Mouse (Mus musculus): ENCODE measurements at regions not wholly inside any gene's neighbourhood (a gene's known extent, or its start where the extent isn't known, plus 50 kb on each side); places are given as distances from the start of the nearest gene placed in this dataset.

DNA sequence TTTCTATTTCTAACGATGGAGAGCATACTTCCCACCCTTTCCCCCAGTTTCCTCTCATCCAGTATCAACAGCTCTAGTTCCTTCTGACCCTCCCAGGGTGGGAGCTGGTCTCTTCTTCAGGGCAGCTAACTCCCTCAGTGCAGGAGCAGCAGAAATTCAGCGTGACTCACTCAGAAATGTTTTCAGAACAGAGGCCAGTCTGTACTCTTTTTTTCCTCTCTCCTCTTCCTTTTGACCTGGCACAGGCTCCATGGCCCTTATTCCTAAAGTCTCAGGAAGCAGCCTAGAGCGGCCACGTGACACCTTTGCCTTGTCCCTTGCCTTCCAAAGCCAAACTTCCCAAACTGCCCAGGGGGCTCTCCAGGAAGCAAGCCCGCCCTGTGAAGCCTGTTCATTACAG, 55.4 kb downstream of the Pja1 start:
- H3K9ac ChIP-seq = no peak overlapping the region
- no peak overlapping the region for H3K4me3 ChIP-seq
- WGBS = 53% methylated on average over 5 of the region's 5 CpGs
- no peak overlapping the region for H3K27ac ChIP-seq
- no peaks in the 10 kb centered on the region for H3K36me3 ChIP-seq (replicated peaks)
- no peaks in the 10 kb centered on the region for H3K4me1 ChIP-seq
- H3K4me2 ChIP-seq = no peak overlapping the region
- peaks cover 10% of the 10 kb centered on the region for H3K27me3 ChIP-seq (replicated peaks)
- ATAC-seq (replicated peaks) = no peak
- no peaks in the 10 kb centered on the region for H3K9me3 ChIP-seq

DNA sequence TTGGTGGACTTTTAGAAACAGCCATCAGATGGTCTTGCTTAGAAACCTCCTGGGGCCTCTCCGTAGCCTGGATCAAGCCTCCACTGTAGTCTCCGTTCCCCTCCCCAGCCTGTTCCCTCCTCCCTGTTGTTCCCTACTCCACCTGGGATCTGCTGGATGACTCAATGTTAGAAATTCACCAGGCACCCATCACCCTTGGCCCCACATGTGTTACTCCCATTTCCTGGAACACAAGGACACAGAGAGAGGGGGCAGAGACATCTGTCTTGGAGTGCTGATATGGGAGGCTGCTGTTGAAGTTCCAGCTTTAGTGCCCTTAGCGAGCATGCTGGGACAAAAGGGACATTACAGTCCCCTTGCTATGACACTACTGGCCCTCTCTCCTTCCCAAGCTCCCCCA, 60.1 kb downstream of the Pja1 start:
- H3K4me3 ChIP-seq = no peak overlapping the region
- no peak for ATAC-seq (replicated peaks)
- peaks cover 21% of the 10 kb centered on the region for H3K27me3 ChIP-seq (replicated peaks)
- no peak overlapping the region for H3K27ac ChIP-seq
- H3K4me2 ChIP-seq = no peak overlapping the region
- WGBS = 75% methylated on average over 3 of the region's 3 CpGs
- no peaks in the 10 kb centered on the region for H3K9me3 ChIP-seq
- no peaks in the 10 kb centered on the region for H3K4me1 ChIP-seq
- no peaks in the 10 kb centered on the region for H3K36me3 ChIP-seq (replicated peaks)
- H3K9ac ChIP-seq = no peak overlapping the region

DNA sequence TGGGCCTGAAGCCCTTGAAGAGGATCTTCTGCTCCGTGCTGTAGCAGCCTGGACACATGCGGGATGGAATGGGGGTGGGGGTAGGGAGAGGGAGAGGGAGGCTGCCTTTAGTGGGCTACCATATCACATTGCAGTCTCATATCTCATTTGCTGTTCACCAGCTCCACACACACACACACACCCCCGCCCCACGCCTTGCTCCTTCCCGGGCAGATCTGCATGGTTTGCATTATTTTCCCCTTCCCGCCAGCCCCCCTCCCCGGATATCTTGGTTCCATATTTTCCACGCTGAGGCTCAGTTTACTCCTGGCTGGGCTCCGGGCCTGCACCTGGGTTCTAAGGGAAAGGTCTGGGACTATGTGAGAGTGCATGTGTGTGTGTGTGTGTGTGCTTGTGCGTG, 61.2 kb downstream of the Pja1 start:
- ATAC-seq (replicated peaks) = no peak
- H3K4me2 ChIP-seq = no peak overlapping the region
- H3K9me3 ChIP-seq = no peaks in the 10 kb centered on the region
- no peaks in the 10 kb centered on the region for H3K4me1 ChIP-seq
- no peak overlapping the region for H3K27ac ChIP-seq
- 76% methylated on average over 10 of the region's 10 CpGs for WGBS
- no peaks in the 10 kb centered on the region for H3K36me3 ChIP-seq (replicated peaks)
- peaks cover 18% of the 10 kb centered on the region for H3K27me3 ChIP-seq (replicated peaks)
- no peak overlapping the region for H3K9ac ChIP-seq
- no peak overlapping the region for H3K4me3 ChIP-seq

DNA sequence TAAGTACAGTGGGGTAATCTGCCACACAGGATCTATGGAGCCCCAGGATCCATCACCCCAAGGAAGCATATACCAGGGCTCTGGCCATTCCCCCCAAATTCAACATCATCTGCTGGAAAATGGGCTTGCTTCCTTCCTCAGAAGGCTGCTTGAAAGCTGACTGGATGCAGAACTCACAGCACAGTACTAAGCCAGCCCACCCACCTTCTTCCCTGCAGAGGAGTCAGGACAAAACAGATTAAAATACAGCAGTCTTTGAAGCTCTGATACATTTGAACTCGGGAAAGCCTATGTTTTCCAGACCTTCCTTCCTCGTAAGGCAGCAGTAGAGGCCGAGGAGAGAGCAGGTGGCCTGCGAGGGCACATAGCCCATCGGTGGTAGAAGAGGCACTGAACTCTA, 61.7 kb downstream of the Pja1 start:
- Histone ChIP-seq H3K27me3 (replicated peaks) (peaks cover 18% of the 10 kb centered on the region), H3K4me3 (no peak overlapping the region), H3K27ac (no peak overlapping the region), H3K4me1 (no peaks in the 10 kb centered on the region), H3K4me2 (no peak overlapping the region), H3K9me3 (no peaks in the 10 kb centered on the region), H3K9ac (no peak overlapping the region), H3K36me3 (replicated peaks) (no peaks in the 10 kb centered on the region)
- 69% methylated on average over 5 of the region's 5 CpGs for WGBS
- no peak for ATAC-seq (replicated peaks)

DNA sequence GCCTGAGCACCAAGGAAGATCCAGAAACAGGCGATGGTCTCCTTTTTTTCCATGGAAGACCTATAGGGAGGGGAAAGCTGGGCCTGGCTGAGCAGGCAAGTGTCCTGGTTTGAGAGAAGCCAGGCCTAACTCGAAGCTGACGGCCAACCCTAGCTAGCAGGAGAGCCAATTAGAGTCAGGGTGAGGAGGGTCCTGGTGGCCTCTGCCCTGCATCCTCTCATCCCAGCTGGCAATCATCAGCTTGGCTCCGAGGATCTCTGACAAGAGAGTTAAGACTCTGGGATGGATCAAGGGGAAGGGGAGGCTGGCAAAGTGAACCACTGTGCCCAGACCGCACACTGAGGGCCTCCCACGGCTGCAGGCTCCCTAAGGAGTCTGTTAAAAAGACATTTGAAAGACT, 62.3 kb downstream of the Pja1 start:
- no peak for ATAC-seq (replicated peaks)
- H3K4me3 ChIP-seq = no peak overlapping the region
- H3K27me3 ChIP-seq (replicated peaks) = peaks cover 18% of the 10 kb centered on the region
- no peak overlapping the region for H3K9ac ChIP-seq
- no peaks in the 10 kb centered on the region for H3K9me3 ChIP-seq
- H3K4me2 ChIP-seq = no peak overlapping the region
- H3K27ac ChIP-seq = no peak overlapping the region
- WGBS = 53% methylated on average over 6 of the region's 6 CpGs
- no peaks in the 10 kb centered on the region for H3K36me3 ChIP-seq (replicated peaks)
- no peaks in the 10 kb centered on the region for H3K4me1 ChIP-seq

DNA sequence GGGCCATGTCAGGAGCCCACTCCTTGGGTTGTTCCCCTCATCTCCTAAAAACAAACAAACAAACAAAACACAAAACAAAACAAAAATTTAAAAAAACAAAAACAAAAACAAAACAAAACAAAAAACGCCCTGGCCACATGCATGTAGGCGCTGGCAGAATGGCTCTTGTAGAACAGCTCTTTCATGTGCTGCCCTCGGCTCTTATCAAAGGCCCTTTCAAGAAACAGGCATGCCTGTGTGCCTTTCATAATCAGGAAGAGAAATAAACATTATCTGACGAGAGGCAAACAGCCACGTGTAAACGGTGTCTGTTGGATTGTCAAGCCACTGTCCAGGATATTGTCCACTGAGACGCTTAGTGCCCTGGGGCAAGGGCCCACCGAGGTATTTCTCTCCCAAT, 65.2 kb downstream of the Pja1 start:
- H3K27ac ChIP-seq = no peak overlapping the region
- H3K4me2 ChIP-seq = no peak overlapping the region
- H3K4me1 ChIP-seq = no peaks in the 10 kb centered on the region
- 63% methylated on average over 8 of the region's 8 CpGs for WGBS
- no peak overlapping the region for H3K4me3 ChIP-seq
- H3K27me3 ChIP-seq (replicated peaks) = peaks cover 25% of the 10 kb centered on the region
- no peaks in the 10 kb centered on the region for H3K36me3 ChIP-seq (replicated peaks)
- no peak overlapping the region for H3K9ac ChIP-seq
- no peaks in the 10 kb centered on the region for H3K9me3 ChIP-seq
- ATAC-seq (replicated peaks) = no peak

DNA sequence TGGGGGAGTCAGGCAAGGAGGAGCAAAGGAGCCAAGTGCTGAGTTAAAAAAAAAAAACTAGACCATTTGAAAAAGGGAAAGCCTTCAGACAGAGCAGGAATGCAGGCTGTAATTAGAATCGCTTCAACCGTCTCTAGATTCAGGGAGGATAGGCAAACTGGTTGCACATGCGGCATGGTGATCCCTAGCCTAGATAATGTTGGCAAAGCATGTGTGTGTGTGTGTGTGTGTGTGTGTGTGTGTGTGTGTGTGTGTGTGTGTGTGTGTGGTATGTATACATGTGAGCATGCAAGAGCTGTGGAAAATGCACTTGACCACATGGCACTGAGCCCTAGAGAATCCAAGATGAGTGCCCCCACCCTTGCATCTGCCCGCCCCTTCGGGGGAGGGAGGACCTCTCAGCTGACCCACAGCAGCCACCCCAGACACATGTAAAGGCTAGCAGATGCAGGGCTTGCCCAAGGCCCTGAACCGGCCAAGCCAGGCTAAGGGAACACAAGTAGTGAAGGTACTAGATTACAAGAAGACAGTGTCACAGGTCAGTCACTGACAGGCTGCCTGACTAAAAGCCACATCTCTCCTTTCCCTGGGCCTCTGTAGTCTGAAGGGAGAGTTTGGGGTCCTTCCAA, 67.4 kb downstream of the Pja1 start:
- Histone ChIP-seq H3K27ac (no peak overlapping the region), H3K4me3 (no peak overlapping the region), H3K9ac (no peak overlapping the region), H3K27me3 (replicated peaks) (peaks cover 21% of the 10 kb centered on the region), H3K9me3 (no peaks in the 10 kb centered on the region), H3K36me3 (replicated peaks) (no peaks in the 10 kb centered on the region), H3K4me1 (no peaks in the 10 kb centered on the region), H3K4me2 (no peak overlapping the region)
- 55% methylated on average over 6 of the region's 6 CpGs for WGBS
- no peak for ATAC-seq (replicated peaks)

DNA sequence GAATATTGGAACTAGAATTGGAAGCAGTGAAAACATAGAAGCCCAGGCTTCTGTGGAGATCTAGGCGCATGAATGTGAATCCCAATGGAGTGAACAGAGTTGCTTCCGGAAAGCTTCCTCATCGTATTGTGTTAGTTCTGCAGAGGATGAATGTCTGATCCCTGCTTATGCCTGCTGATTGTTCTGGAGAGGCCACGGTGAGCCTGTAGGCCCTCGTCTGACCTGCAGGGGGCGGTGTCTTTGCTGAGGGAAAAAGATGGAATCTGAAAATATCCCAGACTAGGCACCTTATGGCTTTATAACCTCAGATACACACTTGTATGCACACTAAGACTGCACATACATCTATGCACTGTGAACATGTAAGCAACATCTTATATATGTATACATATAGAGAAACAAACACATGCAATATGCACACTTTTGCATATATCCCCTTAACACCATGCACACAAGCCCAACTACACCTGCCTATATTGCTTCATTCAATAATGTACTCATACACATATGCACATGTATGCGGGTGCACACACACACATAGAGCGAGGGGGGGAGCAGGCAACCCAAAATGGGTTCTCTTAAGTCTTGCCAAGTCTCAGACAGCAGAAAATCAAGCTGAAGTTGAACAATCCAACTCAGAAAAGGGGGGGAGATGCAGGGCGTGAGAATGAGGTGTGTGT, 68.1 kb downstream of the Pja1 start:
- Histone ChIP-seq H3K4me2 (no peak overlapping the region), H3K27ac (no peak overlapping the region), H3K9me3 (no peaks in the 10 kb centered on the region), H3K27me3 (replicated peaks) (peaks cover 17% of the 10 kb centered on the region), H3K4me3 (no peak overlapping the region), H3K36me3 (replicated peaks) (no peaks in the 10 kb centered on the region), H3K4me1 (no peaks in the 10 kb centered on the region), H3K9ac (no peak overlapping the region)
- no peak for ATAC-seq (replicated peaks)
- whole genome bisulfite sequencing = 46% methylated on average over 9 of the region's 9 CpGs

DNA sequence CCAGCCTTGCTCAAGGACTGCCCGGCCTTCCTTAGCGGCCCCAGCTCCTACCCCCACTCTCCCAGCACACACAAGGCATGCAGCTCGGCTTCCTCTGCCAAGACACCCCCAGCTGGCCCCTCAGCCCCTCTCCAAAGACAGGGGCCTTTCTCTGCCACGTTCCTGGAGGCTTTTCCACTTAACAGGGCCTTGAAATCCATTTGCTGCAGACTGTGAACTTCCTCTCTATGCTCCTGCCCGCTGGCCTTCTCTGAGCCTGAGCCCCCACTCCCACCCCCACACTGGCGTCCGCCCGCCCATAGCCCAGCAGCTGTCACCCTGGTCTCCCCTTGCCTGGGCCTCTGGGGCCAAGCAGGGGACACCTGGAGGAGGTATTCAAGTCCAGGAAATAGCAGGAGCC, 73.7 kb downstream of the Pja1 start:
- H3K9me3 ChIP-seq = no peaks in the 10 kb centered on the region
- no peaks in the 10 kb centered on the region for H3K36me3 ChIP-seq (replicated peaks)
- no peak for ATAC-seq (replicated peaks)
- H3K4me3 ChIP-seq = no peak overlapping the region
- no peaks in the 10 kb centered on the region for H3K4me1 ChIP-seq
- peaks cover 27% of the 10 kb centered on the region for H3K27me3 ChIP-seq (replicated peaks)
- 43% methylated on average over 8 of the region's 8 CpGs for WGBS
- H3K27ac ChIP-seq = no peak overlapping the region
- H3K4me2 ChIP-seq = no peak overlapping the region
- H3K9ac ChIP-seq = no peak overlapping the region

DNA sequence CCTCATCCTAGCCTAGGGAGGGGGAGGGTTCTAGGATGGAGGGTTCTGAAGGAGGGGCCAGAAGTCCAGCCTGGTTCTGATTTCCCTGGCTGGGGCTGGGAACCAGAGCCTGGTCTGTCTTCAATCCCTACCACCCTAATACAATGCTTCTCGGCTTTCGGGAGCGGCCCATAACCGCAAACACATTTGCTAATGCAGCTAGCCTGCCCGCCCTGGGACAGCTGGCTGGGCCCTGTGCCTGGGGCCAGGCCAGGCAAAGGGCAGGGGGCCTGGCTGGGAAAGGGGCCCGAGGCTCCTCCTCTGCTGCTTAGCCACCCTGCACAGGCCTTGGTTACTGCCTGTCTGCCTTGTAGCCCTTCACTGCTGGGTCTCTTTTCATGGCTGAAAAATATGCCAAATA, 74.9 kb downstream of the Pja1 start:
- WGBS = 67% methylated on average over 6 of the region's 6 CpGs
- Histone ChIP-seq H3K4me3 (no peak overlapping the region), H3K9ac (no peak overlapping the region), H3K36me3 (replicated peaks) (no peaks in the 10 kb centered on the region), H3K27ac (no peak overlapping the region), H3K4me2 (no peak overlapping the region), H3K9me3 (no peaks in the 10 kb centered on the region), H3K4me1 (no peaks in the 10 kb centered on the region), H3K27me3 (replicated peaks) (peaks cover 21% of the 10 kb centered on the region)
- no peak for ATAC-seq (replicated peaks)

DNA sequence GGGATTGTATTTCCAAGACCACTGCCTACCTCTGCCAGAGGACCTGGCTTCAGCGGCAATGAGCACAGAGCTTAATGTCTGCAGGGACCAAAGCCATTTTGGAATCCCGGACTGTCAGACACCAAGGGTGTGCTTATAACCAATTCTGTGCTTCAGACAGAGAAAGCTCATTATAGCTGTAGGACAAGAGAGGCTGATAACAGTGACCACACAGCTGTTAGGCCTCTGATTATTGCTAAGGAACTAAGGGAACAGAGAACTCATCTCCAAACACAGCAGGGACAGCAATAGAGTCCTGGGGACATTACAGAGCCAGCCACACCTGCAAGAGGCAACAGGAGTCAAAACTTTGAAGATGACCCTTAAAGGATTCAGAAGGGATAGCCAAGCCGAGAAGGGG, 76.0 kb downstream of the Pja1 start:
- no peaks in the 10 kb centered on the region for H3K36me3 ChIP-seq (replicated peaks)
- peaks cover 30% of the 10 kb centered on the region for H3K27me3 ChIP-seq (replicated peaks)
- H3K4me3 ChIP-seq = no peak overlapping the region
- no peak overlapping the region for H3K27ac ChIP-seq
- no peaks in the 10 kb centered on the region for H3K9me3 ChIP-seq
- ATAC-seq (replicated peaks) = no peak
- H3K4me2 ChIP-seq = no peak overlapping the region
- H3K4me1 ChIP-seq = no peaks in the 10 kb centered on the region
- H3K9ac ChIP-seq = no peak overlapping the region
- 77% methylated on average over 3 of the region's 3 CpGs for WGBS

DNA sequence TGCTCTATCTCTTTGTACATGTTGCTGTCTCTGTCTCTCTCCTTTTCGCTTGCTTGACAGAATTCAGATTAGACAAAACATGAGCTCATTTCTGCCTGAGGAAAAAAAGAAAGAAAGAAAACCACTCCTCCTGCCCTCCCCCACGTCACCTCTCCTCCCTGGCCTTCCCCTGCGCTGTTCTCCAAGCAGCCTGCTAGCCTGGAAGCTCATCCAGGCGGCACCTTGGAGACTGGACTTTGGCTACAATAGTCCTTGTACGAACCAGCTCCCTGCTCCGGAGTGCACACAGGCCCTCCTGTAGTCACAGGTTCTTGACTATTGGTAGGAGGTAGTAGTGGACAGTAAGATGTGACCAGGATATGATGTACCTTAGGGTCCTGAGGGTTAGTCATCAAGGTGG, 79.4 kb downstream of the Pja1 start:
- Histone ChIP-seq H3K9me3 (no peaks in the 10 kb centered on the region), H3K36me3 (replicated peaks) (no peaks in the 10 kb centered on the region), H3K4me2 (no peak overlapping the region), H3K4me1 (no peaks in the 10 kb centered on the region), H3K9ac (no peak overlapping the region), H3K27ac (no peak overlapping the region), H3K4me3 (no peak overlapping the region), H3K27me3 (replicated peaks) (peaks cover 27% of the 10 kb centered on the region)
- no peak for ATAC-seq (replicated peaks)
- 68% methylated on average over 6 of the region's 6 CpGs for WGBS

DNA sequence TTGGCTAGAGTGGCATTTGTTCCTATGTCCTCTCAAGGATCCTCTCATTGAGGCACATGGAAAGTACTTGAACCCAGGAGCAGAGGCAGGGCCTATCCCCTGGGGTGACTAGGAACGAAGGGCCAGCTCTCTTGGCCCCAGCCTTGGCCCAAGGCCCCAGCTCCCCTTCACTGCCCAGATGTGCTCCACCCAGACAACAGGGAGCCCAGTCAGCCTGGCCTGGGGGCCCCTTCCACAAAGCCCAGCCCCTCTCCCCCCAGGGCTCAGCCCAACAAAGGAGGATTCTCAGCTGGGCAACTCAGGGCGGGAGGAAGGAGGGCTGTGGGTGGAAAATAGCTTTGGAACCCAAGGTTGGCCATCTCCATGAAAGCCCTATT, 80.6 kb downstream of the Pja1 start:
- WGBS = 67% methylated on average over 2 of the region's 2 CpGs

More for the DNA sequence above, 80.6 kb downstream of the Pja1 start:
- H3K27ac ChIP-seq = no peak overlapping the region
- H3K9me3 ChIP-seq = no peaks in the 10 kb centered on the region
- no peak for ATAC-seq (replicated peaks)
- H3K9ac ChIP-seq = no peak overlapping the region
- H3K27me3 ChIP-seq (replicated peaks) = peaks cover 28% of the 10 kb centered on the region
- H3K4me2 ChIP-seq = no peak overlapping the region
- H3K36me3 ChIP-seq (replicated peaks) = no peaks in the 10 kb centered on the region
- H3K4me1 ChIP-seq = no peaks in the 10 kb centered on the region
- no peak overlapping the region for H3K4me3 ChIP-seq
